Mouse (Mus musculus) forebrain, embryonic 10.5 days (tissue): ENCODE measurements around the gene Zfp319. TPM values are rescaled to one million over a fixed set of nuclear protein-coding genes. Genes with fewer than 3 reads are reported as not detected.
A peak's percentile ranks its signal among the peaks of the same experiment; 100 is the strongest.
"Not testable (repeated sequence)": the region's sequence is repeated elsewhere in the genome, so short reads cannot be mapped to it uniquely, and the experiment has no call there.

Experiments used
- DNase-seq: peaks from one replicate; pipeline ENCODE4 v3.0.0-alpha.2; 2017; ENCODE audit warnings: low spot score; ENCODE audit errors: extremely low spot score
- H3K27ac ChIP-seq: fragments of 300-500 bp; sonication (generic); 2 replicates; pipeline ENCODE4 v1.5.1; 2016; ENCODE audit warnings: mild to moderate bottlenecking
- H3K27me3 ChIP-seq: fragments of 300-500 bp; sonication (generic); 2 replicates; pipeline ENCODE4 v1.6.1; 2016; ENCODE audit warnings: mild to moderate bottlenecking; ENCODE audit not compliant: poor library complexity, severe bottlenecking
- H3K36me3 ChIP-seq: fragments of 300-500 bp; sonication (generic); replicated peaks from 2 replicates; pipeline ENCODE4 v1.6.1; 2016; ENCODE audit warnings: mild to moderate bottlenecking, moderate library complexity
- H3K4me1 ChIP-seq: fragments of 300-500 bp; sonication (generic); 2 replicates; pipeline ENCODE4 v1.6.1; 2016
- H3K4me3 ChIP-seq: fragments of 300-500 bp; sonication (generic); 2 replicates; pipeline ENCODE4 v1.5.1; 2016; ENCODE audit warnings: mild to moderate bottlenecking, moderate library complexity
- H3K9me3 ChIP-seq: fragments of 300-500 bp; sonication (generic); 2 replicates; pipeline ENCODE4 v1.6.1; 2016; ENCODE audit warnings: mild to moderate bottlenecking, moderate library complexity
- WGBS: fragments of 180-500 bp; shearing (Covaris S2); methylation state at CpG from one replicate; pipeline ENCODE4 v1.1.7; 2016; 5-methylcytosine and 5-hydroxymethylcytosine counted together
- polyA plus RNA-seq: library from polyadenylated mRNA; unstranded; fragments of >200 nt; fragmentation: Nextera tagmentation; extraction: Ambion mirVana; gene quantifications from 2 replicates; pipeline ENCODE4 v1.2.1, GENCODE M21; 2016

Zfp319 gene
- 10.6 and 10.7 TPM in 2 replicates for polyA plus RNA-seq

GRCm38 (mm10) chr8:95331720-95332436 lies at the start of gene Zfp319, which contains the start of gene Usb1:
Gene Zfp319, minus strand, starts transcription at chr8:95331950.
Gene Usb1, plus strand, starts transcription at chr8:95332284.
- peaks cover 7% of the 10 kb centered on the region for H3K27me3 ChIP-seq
- peaks cover 50% of the 10 kb centered on the region for H3K36me3 ChIP-seq
- WGBS: under 1% methylated on average over 64 of the region's 80 CpGs
- peak; percentile 96 for DNase-seq
- H3K9me3 ChIP-seq: peaks cover 3% of the 10 kb centered on the region; the same call in 1 of the 2 replicates
- H3K27ac ChIP-seq: peak within 1 kb of the TSS; percentile 96
- H3K4me3 ChIP-seq: peak within 1 kb of the TSS; percentile 89
- peaks cover 34% of the 10 kb centered on the region for H3K4me1 ChIP-seq

GRCm38 (mm10) chr8:95380953-95381352 lies 49.2 kb upstream of the Zfp319 start:
- Histone ChIP-seq H3K9me3 (no peaks in the 10 kb centered on the region), H3K4me1 (no peaks in the 10 kb centered on the region), H3K27ac (no peak overlapping the region)

GRCm38 (mm10) chr8:95378928-95379327 lies 47.2 kb upstream of the Zfp319 start:
- not testable (repeated sequence) for H3K9me3 ChIP-seq, H3K36me3 ChIP-seq, H3K4me3 ChIP-seq, DNase-seq, H3K4me1 ChIP-seq, H3K27me3 ChIP-seq, H3K27ac ChIP-seq
- WGBS: 94% methylated on average over 11 of the region's 11 CpGs

More at GRCm38 (mm10) chr8:95380953-95381352, 49.2 kb upstream of the Zfp319 start:
- Histone ChIP-seq H3K36me3 (no peaks in the 10 kb centered on the region), H3K27me3 (no peaks in the 10 kb centered on the region), H3K4me3 (no peak overlapping the region)
- DNase-seq: no peak

GRCm38 (mm10) chr8:95377863-95378291 lies 46.1 kb upstream of the Zfp319 start:
- no peak overlapping the region for H3K27ac ChIP-seq
- 60% methylated on average over 7 of the region's 7 CpGs for WGBS
- no peak overlapping the region for H3K4me3 ChIP-seq
- H3K9me3 ChIP-seq: no peaks in the 10 kb centered on the region
- H3K27me3 ChIP-seq: no peaks in the 10 kb centered on the region
- 0 out of 2 replicates have a peak, but pooled peaks cover 2% of the 10 kb centered on the region for H3K4me1 ChIP-seq
- no peak for DNase-seq
- peaks cover 10% of the 10 kb centered on the region for H3K36me3 ChIP-seq

- Histone ChIP-seq H3K4me3 (no peak overlapping the region), H3K36me3 (peaks cover 17% of the 10 kb centered on the region), H3K27ac (no peak overlapping the region), H3K9me3 (no peaks in the 10 kb centered on the region), H3K4me1 (0 out of 2 replicates have a peak, but pooled peaks cover 2% of the 10 kb centered on the region), H3K27me3 (no peaks in the 10 kb centered on the region)
- 85% methylated on average over 4 of the region's 4 CpGs for WGBS
- DNase-seq: no peak
Measured at GRCm38 (mm10) chr8:95377101-95377500, 45.4 kb upstream of the Zfp319 start.

GRCm38 (mm10) chr8:95376309-95376999 lies 44.7 kb upstream of the Zfp319 start:
- H3K4me3 ChIP-seq: no peak overlapping the region
- 0 out of 2 replicates have a peak, but pooled peaks cover 2% of the 10 kb centered on the region for H3K4me1 ChIP-seq
- no peak for DNase-seq
- H3K9me3 ChIP-seq: no peaks in the 10 kb centered on the region
- peaks cover 24% of the 10 kb centered on the region for H3K36me3 ChIP-seq
- no peak overlapping the region for H3K27ac ChIP-seq
- no peaks in the 10 kb centered on the region for H3K27me3 ChIP-seq
- WGBS: 88% methylated on average over 12 of the region's 12 CpGs

GRCm38 (mm10) chr8:95375374-95375930 lies 43.7 kb upstream of the Zfp319 start:
- Histone ChIP-seq H3K27ac (no peak overlapping the region), H3K36me3 (peaks cover 34% of the 10 kb centered on the region), H3K9me3 (no peaks in the 10 kb centered on the region), H3K4me3 (no peak overlapping the region), H3K27me3 (no peaks in the 10 kb centered on the region), H3K4me1 (0 out of 2 replicates have a peak, but pooled peaks cover 2% of the 10 kb centered on the region)
- DNase-seq: no peak
- 81% methylated on average over 7 of the region's 7 CpGs for WGBS

GRCm38 (mm10) chr8:95374429-95374828 lies 42.7 kb upstream of the Zfp319 start:
- Histone ChIP-seq H3K4me3 (no peak overlapping the region), H3K27ac (no peak overlapping the region), H3K36me3 (peaks cover 44% of the 10 kb centered on the region), H3K9me3 (no peaks in the 10 kb centered on the region), H3K27me3 (no peaks in the 10 kb centered on the region), H3K4me1 (peaks cover 7% of the 10 kb centered on the region)
- no peak for DNase-seq
- WGBS: 89% methylated on average over 3 of the region's 3 CpGs

GRCm38 (mm10) chr8:95373389-95374002 lies 41.7 kb upstream of the Zfp319 start:
- WGBS: 91% methylated on average over 12 of the region's 12 CpGs
- DNase-seq: no peak
- Histone ChIP-seq H3K27ac (no peak overlapping the region), H3K4me3 (no peak overlapping the region), H3K27me3 (no peaks in the 10 kb centered on the region), H3K9me3 (no peaks in the 10 kb centered on the region), H3K36me3 (peaks cover 53% of the 10 kb centered on the region), H3K4me1 (peaks cover 12% of the 10 kb centered on the region)

GRCm38 (mm10) chr8:95369581-95370326 lies 38.0 kb upstream of the Zfp319 start:
- Histone ChIP-seq H3K4me3 (peak overlapping the region; percentile 15; the same call in 1 of the 2 replicates), H3K9me3 (no peaks in the 10 kb centered on the region), H3K27ac (0 out of 2 replicates have a peak overlapping the region, but pooled peaks have one; percentile 27), H3K4me1 (peaks cover 12% of the 10 kb centered on the region), H3K36me3 (peaks cover 78% of the 10 kb centered on the region), H3K27me3 (no peaks in the 10 kb centered on the region)
- 56% methylated on average over 20 of the region's 20 CpGs for WGBS
- no peak for DNase-seq

- no peak overlapping the region for H3K27ac ChIP-seq
- H3K9me3 ChIP-seq: peaks cover 4% of the 10 kb centered on the region; the same call in 1 of the 2 replicates
- WGBS: 94% methylated on average over 2 of the region's 2 CpGs
- peaks cover 26% of the 10 kb centered on the region for H3K4me1 ChIP-seq
- no peak for DNase-seq
- no peaks in the 10 kb centered on the region for H3K27me3 ChIP-seq
- peaks cover 37% of the 10 kb centered on the region for H3K36me3 ChIP-seq
- H3K4me3 ChIP-seq: no peak overlapping the region
Measured at GRCm38 (mm10) chr8:95363849-95364248, 32.1 kb upstream of the Zfp319 start.

GRCm38 (mm10) chr8:95362272-95362671 lies 30.5 kb upstream of the Zfp319 start:
- H3K36me3 ChIP-seq: peaks cover 22% of the 10 kb centered on the region
- no peaks in the 10 kb centered on the region for H3K27me3 ChIP-seq
- WGBS: 77% methylated on average over 6 of the region's 6 CpGs

More at GRCm38 (mm10) chr8:95362272-95362671, 30.5 kb upstream of the Zfp319 start:
- no peak for DNase-seq
- Histone ChIP-seq H3K9me3 (peaks cover 4% of the 10 kb centered on the region; the same call in 1 of the 2 replicates), H3K4me1 (peaks cover 36% of the 10 kb centered on the region), H3K27ac (no peak overlapping the region), H3K4me3 (no peak overlapping the region)
